Mouse (Mus musculus) limb, embryonic 14.5 days (tissue): ENCODE measurements at regions not wholly inside any gene's neighbourhood (a gene's known extent, or its start where the extent isn't known, plus 50 kb on each side); places are given as distances from the start of the nearest gene placed in this dataset.

Experiments used
- ATAC-seq: fragments of 200-750 bp; cut with Nextera tagmentation; 2 replicates; pipeline ENCODE4 v1.8.0; 2017; ENCODE audit warnings: low read depth, moderate number of reproducible peaks, moderate TSS enrichment; ENCODE audit not compliant: low FRiP score
- DNase-seq: peaks from one replicate; pipeline ENCODE4 v3.0.0-alpha.2; 2015; ENCODE audit warnings: low spot score
- H3K27ac ChIP-seq: fragments of 300-500 bp; sonication (generic); replicated peaks from 2 replicates; pipeline ENCODE4 v1.5.1; 2014; ENCODE audit warnings: low read depth, mild to moderate bottlenecking, low read length, moderate library complexity, mixed read lengths
- H3K27me3 ChIP-seq: fragments of 300-500 bp; sonication (generic); 2 replicates; pipeline ENCODE4 v1.6.1; 2014; ENCODE audit warnings: low read length, mixed read lengths; ENCODE audit not compliant: control insufficient read depth, insufficient read depth
- H3K36me3 ChIP-seq: fragments of 300-500 bp; sonication (generic); 2 replicates; pipeline ENCODE4 v1.6.1; 2014; ENCODE audit warnings: mild to moderate bottlenecking, low read length, moderate library complexity, mixed read lengths; ENCODE audit not compliant: control insufficient read depth, insufficient read depth
- H3K4me1 ChIP-seq: fragments of 300-500 bp; sonication (generic); 2 replicates; pipeline ENCODE4 v1.6.1; 2014; ENCODE audit warnings: antibody characterized with exemption, low read length, mixed read lengths; ENCODE audit not compliant: control insufficient read depth, insufficient read depth
- H3K4me2 ChIP-seq: fragments of 300-500 bp; sonication (generic); replicated peaks from 2 replicates; pipeline ENCODE4 v1.6.1; 2014; ENCODE audit warnings: low read depth, mild to moderate bottlenecking, low read length, moderate library complexity; ENCODE audit not compliant: severe bottlenecking
- H3K4me3 ChIP-seq: fragments of 300-500 bp; sonication (generic); replicated peaks from 2 replicates; pipeline ENCODE4 v1.5.1; 2014; ENCODE audit warnings: low read length
- H3K9ac ChIP-seq: fragments of 300-500 bp; sonication (generic); 2 replicates; pipeline ENCODE4 v1.6.1; 2014; ENCODE audit warnings: mild to moderate bottlenecking, low read depth, low read length, moderate library complexity; ENCODE audit not compliant: severe bottlenecking
- H3K9me3 ChIP-seq: fragments of 300-500 bp; sonication (generic); 2 replicates; pipeline ENCODE4 v1.6.1; 2016; ENCODE audit warnings: low read length; ENCODE audit not compliant: control insufficient read depth
- POLR2A ChIP-seq: fragments of 200-500 bp; IDR thresholded peaks from 2 replicates; pipeline ENCODE4 v1.8.0; 2012; ENCODE audit warnings: inconsistent platforms, mild to moderate bottlenecking, moderate library complexity, borderline replicate concordance; ENCODE audit not compliant: insufficient read depth, insufficient read length; ENCODE audit errors: extremely low read depth
- WGBS: fragments of 180-500 bp; shearing (Covaris S2); extraction: QIAGEN DNeasy Blood & Tissue Kit; methylation state at CpG from one replicate; pipeline ENCODE4 v1.1.7; 2014; 5-methylcytosine and 5-hydroxymethylcytosine counted together

DNA sequence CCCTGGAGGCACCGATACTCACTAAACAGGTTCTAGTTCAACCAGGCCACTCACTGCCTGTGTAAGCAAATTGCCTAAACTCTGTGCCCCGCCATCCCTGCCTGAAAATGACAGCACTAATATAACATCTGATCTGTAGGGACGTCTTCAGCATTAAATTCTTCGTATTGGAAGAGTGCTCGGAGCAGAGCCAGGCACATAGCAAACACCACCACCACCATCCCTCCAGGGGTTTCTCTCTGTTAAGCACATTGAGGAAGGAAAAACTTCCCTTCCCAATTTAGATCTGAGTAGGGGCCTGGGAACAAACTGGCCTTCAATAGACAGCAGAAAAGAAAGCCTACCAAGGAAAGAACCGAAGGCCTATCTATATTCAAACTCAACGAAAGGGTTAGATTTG, 124.4 kb downstream of the Tmem17 start:
- ATAC-seq, result no peak
- Histone ChIP-seq H3K4me3 (no peak overlapping the region), H3K27me3 (no peaks in the 10 kb centered on the region), H3K4me1 (no peaks in the 10 kb centered on the region), H3K4me2 (no peak overlapping the region), H3K27ac (no peak overlapping the region), H3K36me3 (no peaks in the 10 kb centered on the region), H3K9ac (no peak overlapping the region), H3K9me3 (no peaks in the 10 kb centered on the region)
- no peak for DNase-seq
- TF ChIP-seq POLR2A, result no peak
- WGBS, result 69% methylated on average over 7 of the region's 7 CpGs

DNA sequence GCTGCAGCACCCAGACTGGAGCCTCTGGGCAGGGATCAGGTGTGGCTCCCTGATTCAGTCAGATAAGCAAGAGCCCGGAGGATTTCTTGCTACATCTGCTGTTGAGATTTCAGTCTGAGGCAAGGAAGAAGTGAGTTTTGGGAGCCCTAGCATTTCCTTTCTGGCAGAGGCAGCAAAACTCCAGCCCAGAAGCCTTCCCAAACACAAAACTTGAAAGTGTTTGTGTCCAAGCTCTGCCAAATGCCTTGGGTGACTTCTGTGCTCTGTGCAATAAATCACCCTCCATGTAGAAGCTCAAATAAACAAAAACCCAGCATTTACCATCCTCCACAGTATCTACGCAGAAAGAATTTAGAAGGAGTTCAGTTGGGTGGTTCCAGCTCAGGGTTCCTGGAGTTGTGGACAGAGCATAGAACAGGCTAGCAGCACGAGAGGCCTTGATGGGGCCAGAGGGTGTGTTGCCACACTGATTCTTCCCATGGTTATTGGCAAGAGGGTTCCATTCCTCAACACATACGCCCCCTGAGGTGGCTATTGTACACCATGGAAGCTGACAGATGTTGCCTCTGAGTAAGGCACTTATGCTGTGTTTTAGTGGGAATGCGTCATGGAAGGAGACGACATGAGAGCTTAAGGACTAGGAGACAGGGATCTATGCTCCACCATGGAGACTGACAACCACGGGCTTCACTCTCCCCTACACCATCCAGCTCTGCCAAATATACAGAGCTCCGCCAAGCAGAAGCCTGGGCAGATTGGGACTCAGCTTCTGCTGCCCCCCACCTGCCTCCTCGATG, 125.1 kb downstream of the Tmem17 start:
- no peak overlapping the region for H3K4me2 ChIP-seq
- DNase-seq (no peak), ATAC-seq (no peak)
- H3K4me3 ChIP-seq, result no peak overlapping the region
- H3K27me3 ChIP-seq, result no peaks in the 10 kb centered on the region
- no peak for TF ChIP-seq POLR2A
- H3K9ac ChIP-seq, result no peak overlapping the region
- H3K4me1 ChIP-seq, result no peaks in the 10 kb centered on the region
- H3K9me3 ChIP-seq, result no peaks in the 10 kb centered on the region
- no peak overlapping the region for H3K27ac ChIP-seq
- WGBS, result 73% methylated on average over 9 of the region's 9 CpGs
- no peaks in the 10 kb centered on the region for H3K36me3 ChIP-seq

DNA sequence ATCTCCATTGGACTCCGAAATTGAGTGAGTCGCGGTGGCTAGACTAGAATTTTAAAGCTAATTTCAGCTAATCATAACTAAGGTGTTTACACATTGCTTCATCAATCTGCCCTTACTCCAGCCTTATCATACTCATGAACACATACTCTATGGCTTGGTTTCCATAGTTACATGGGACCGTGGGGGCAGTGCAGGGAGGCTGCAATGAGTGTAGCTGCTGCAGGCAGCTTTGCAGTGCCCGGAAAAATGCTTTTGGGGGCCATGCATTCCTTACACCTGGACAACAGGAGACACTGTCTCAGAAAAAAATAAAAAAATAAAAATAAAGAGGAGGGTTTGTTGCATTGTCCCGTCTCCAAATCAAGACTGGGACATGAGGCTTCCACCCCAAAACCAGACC, 126.3 kb downstream of the Tmem17 start:
- ATAC-seq, result no peak
- Histone ChIP-seq H3K4me3 (no peak overlapping the region), H3K27me3 (no peaks in the 10 kb centered on the region)

DNA sequence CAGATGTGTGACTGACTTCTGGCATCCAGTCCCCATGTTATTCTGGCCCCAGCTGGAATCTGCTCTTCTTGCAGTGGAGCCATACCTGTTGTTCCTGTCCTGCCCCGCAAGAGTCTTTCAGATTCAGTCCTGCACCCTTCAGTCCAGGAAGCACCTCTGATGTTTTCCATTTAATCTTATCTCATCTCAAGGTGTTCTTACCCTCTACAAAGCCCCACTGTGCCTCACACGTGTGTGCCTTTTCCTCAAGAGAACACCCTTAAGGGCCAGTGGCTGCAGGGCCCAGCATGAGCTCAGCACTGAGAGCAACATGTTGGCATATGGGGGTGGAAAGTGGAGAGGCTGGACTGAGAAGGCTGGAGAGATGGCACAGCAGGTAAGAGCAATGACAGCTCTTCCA, 126.8 kb downstream of the Tmem17 start:
- no peak overlapping the region for H3K4me2 ChIP-seq
- H3K27ac ChIP-seq, result no peak overlapping the region
- H3K9ac ChIP-seq, result no peak overlapping the region
- no peak for DNase-seq
- no peaks in the 10 kb centered on the region for H3K27me3 ChIP-seq
- WGBS, result 58% methylated on average over 2 of the region's 2 CpGs
- H3K36me3 ChIP-seq, result no peaks in the 10 kb centered on the region
- ATAC-seq, result no peak
- no peak overlapping the region for H3K4me3 ChIP-seq
- H3K4me1 ChIP-seq, result no peaks in the 10 kb centered on the region
- TF ChIP-seq POLR2A, result no peak
- no peaks in the 10 kb centered on the region for H3K9me3 ChIP-seq

More for the DNA sequence above, 126.3 kb downstream of the Tmem17 start:
- Histone ChIP-seq H3K27ac (no peak overlapping the region), H3K9ac (no peak overlapping the region), H3K4me2 (no peak overlapping the region), H3K36me3 (no peaks in the 10 kb centered on the region), H3K4me1 (no peaks in the 10 kb centered on the region), H3K9me3 (no peaks in the 10 kb centered on the region)
- 82% methylated on average over 6 of the region's 6 CpGs for WGBS
- TF ChIP-seq POLR2A, result no peak
- DNase-seq, result no peak

DNA sequence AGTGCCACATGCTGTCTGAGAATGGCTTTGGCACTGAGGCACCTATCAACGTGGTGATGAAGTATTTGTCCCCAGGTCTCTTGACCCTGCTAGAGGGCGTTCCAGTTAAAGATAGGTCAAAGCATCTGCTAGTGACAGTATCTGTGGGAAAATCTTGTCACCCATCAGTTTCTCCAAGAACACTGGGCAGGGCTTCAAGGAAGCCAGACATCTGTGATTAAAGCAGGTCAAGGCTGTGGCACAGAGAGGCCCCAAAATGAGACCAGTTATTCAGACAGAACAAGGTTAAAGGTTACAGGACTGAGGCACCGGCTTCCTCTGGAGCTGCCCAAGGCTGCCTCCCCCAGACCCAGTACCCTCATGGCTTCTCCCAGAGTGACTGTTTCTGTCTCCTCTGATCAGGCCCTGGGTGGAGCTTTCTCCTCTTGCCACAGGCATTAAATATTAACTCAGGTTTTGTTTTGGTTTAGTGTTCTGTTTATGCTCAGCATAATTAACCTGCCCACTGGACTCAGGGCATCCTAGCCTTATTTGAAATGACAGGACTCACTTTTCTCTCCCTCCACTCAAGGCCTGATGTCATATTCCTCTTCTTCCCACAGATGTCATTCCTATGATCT, 128.6 kb downstream of the Tmem17 start:
- no peak for TF ChIP-seq POLR2A
- Histone ChIP-seq H3K4me2 (no peak overlapping the region), H3K4me3 (no peak overlapping the region), H3K4me1 (no peaks in the 10 kb centered on the region), H3K9ac (no peak overlapping the region), H3K9me3 (no peaks in the 10 kb centered on the region), H3K27me3 (no peaks in the 10 kb centered on the region), H3K27ac (no peak overlapping the region), H3K36me3 (no peaks in the 10 kb centered on the region)
- WGBS, result 41% methylated on average over 3 of the region's 3 CpGs
- DNase-seq, result no peak
- ATAC-seq, result no peak
